Mouse (Mus musculus) c-Kit-positive CD71-positive TER-119-positive erythroid progenitor cells, embryonic 14.5 days (primary cell): ENCODE results near the gene Gpatch8.

Experiments used
- DNase-seq: peaks from one replicate; pipeline ENCODE4 v3.0.0-alpha.2; 2013; ENCODE audit warnings: low spot score

The Gpatch8 gene

GRCm38 (mm10) chr11:102434816-102435705, 121.1 kb downstream of the Gpatch8 start:
- no peak for DNase-seq

GRCm38 (mm10) chr11:102434406-102434805, 121.8 kb downstream of the Gpatch8 start:
- peak; percentile 88 for DNase-seq

DNA sequence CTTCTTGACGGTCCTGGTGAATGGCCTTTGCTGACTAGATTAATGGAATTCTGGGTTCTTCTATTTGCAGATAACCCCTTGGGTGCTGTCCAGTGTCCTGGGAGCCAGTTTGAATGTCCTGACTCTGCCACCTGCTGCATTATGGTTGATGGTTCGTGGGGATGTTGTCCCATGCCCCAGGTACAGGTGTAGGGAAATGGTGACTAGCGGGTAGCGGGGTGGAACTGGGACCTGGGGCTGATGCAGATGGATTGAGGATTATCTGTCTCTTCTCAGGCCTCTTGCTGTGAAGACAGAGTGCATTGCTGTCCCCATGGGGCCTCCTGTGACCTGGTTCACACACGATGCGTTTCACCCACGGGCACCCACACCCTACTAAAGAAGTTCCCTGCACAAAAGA, 122.3 kb downstream of the Gpatch8 start:
- DNase-seq: no peak

DNA sequence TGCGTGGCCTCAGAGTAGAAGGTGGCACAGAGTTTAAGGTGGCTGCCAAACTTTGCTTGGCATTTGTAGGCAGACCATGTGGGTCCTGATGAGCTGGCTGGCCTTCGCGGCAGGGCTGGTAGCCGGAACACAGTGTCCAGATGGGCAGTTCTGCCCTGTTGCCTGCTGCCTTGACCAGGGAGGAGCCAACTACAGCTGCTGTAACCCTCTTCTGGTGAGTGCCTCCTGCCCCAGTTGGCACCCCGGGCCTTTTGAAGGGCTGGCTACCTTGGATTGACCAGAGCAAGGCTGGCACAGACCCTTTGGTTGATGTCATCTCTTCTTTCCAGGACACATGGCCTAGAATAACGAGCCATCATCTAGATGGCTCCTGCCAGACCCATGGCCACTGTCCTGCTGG, 123.3 kb downstream of the Gpatch8 start:
- no peak for DNase-seq

GRCm38 (mm10) chr11:102432115-102432843, 123.9 kb downstream of the Gpatch8 start:
- no peak for DNase-seq

- DNase-seq: no peak
Measured at GRCm38 (mm10) chr11:102431728-102432114, 124.5 kb downstream of the Gpatch8 start.

DNA sequence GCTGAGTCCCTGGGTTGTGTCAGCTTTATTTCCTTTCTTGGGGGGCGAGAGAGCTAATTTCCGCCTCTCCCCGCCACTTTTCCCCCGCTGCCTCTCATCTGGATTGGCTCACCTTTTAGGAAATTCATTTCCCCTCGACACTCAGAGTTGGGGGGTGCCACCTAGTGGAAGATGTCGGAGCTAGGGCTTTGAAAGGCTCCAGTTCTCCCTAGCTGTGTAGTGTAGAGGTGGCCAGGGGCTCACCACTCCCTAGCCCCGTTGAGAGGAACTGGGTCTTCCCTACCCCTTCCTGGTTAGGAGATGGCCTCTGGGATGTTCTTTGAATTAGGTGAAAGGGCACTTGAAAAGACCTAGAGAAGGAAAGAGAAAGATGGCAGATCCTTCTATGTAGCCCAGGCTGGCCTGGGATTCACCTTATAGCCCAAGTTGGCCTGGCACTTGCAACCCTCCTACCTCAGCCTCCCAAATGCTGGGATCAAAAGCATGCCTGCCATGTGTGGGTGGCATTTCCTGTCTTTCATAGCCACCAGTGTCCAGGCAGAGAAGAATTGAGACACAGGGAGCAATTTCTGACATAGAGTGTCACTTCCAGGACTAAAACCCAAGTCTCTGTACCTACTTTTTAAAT, 125.1 kb downstream of the Gpatch8 start:
- peak; percentile 79 for DNase-seq

- DNase-seq: peak; percentile 79
Measured at GRCm38 (mm10) chr11:102430121-102431017, 125.8 kb downstream of the Gpatch8 start, which contains the start of gene Grn. Gene Grn (plus strand): TSS chr11:102430315.

- DNase-seq: no peak
Measured at GRCm38 (mm10) chr11:102429551-102429950, 126.6 kb downstream of the Gpatch8 start.

- no peak for DNase-seq
Measured at GRCm38 (mm10) chr11:102428981-102429540, 127.1 kb downstream of the Gpatch8 start.
